Mouse (Mus musculus): ENCODE data around the gene Rps5. TPM values are rescaled to one million over a fixed set of nuclear protein-coding genes. Genes with fewer than 3 reads are reported as not detected.
"Not testable (repeated sequence)": the region's sequence is repeated elsewhere in the genome, so short reads cannot be mapped to it uniquely, and the experiment has no call there.

The Rps5 gene
- 585 and 638 TPM in 2 replicates for polyA plus RNA-seq (2016; fragmentation: Nextera tagmentation; extraction: Ambion mirVana)

GRCm38 (mm10) chr7:12921705-12922465 lies at the start of gene Rps5:
Gene Rps5 (plus strand): TSS chr7:12922290.
- Histone ChIP-seq H3K4me3 (replicated peaks) (peak within 1 kb of the TSS; percentile 88), H3K36me3 (replicated peaks) (peaks cover 40% of the 10 kb centered on the region), H3K4me1 (peaks cover 18% of the 10 kb centered on the region), H3K9me3 (no peaks in the 10 kb centered on the region), H3K27ac (peak within 1 kb of the TSS; percentile 89), H3K4me2 (peak within 1 kb of the TSS; percentile 93), H3K27me3 (peaks cover 17% of the 10 kb centered on the region), H3K9ac (peak within 1 kb of the TSS; percentile 83)
- peak; percentile 99 for ATAC-seq (ENCODE audit: low FRiP score)
- under 1% methylated on average over 55 of the region's 55 CpGs for WGBS

DNA sequence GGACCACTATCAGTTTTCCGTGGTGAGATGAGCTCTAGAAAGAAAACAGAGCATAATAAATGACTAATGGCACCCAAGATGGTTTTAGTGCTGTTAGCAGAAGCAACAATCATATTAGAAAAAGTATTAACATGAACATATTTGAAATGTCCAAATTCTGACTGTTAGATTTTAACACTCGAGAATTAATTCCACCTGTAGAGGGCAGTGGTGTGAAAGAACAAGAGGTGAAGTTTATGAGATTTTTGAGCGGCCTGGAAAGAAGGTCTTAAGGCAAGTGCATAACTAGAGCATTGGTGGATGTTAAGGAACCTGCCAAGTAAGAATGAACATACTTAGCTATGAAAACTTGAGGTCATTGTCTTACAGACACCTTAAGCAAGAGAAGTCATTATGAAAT lies 47.8 kb upstream of the Rps5 start:
- H3K9me3 ChIP-seq = 0 out of 2 replicates have a peak, but pooled peaks cover 4% of the 10 kb centered on the region
- H3K36me3 ChIP-seq (replicated peaks) = no peaks in the 10 kb centered on the region
- no peak overlapping the region for H3K9ac ChIP-seq
- no peak overlapping the region for H3K27ac ChIP-seq
- no peaks in the 10 kb centered on the region for H3K4me1 ChIP-seq
- H3K4me3 ChIP-seq (replicated peaks) = no peak overlapping the region
- no peak overlapping the region for H3K4me2 ChIP-seq
- no peaks in the 10 kb centered on the region for H3K27me3 ChIP-seq
- 26% methylated on average over 3 of the region's 3 CpGs for WGBS
- no peak for ATAC-seq (ENCODE audit: low FRiP score)

DNA sequence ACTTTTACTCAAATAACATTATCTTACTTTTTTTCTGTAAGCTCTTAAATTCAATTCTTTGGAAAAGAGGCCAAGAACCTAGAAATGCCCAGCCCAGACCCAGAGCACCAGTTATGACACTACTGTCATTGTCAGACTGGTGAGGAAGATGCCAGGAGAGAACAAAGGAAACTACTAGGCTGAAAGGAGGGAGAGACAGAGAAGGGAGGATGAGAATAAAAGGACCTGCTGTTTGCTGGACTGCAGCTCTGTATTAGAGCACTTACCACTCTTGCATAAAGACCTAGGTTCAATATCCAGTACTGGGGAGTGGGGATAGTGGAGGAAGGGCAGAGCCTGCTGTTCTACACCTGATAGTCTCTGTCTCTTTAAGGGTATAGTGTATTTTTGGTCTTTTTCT lies 42.1 kb upstream of the Rps5 start:
- Histone ChIP-seq H3K4me3 (replicated peaks) (no peak overlapping the region), H3K36me3 (replicated peaks) (peaks cover 11% of the 10 kb centered on the region), H3K27me3 (no peaks in the 10 kb centered on the region), H3K9me3 (no peaks in the 10 kb centered on the region), H3K27ac (no peak overlapping the region), H3K4me1 (peaks cover 13% of the 10 kb centered on the region), H3K9ac (no peak overlapping the region), H3K4me2 (no peak overlapping the region)
- no peak for ATAC-seq (ENCODE audit: low FRiP score)

GRCm38 (mm10) chr7:12880497-12880896 lies 41.6 kb upstream of the Rps5 start:
- 40% methylated on average over 8 of the region's 8 CpGs for WGBS
- Histone ChIP-seq H3K4me2 (peak overlapping the region; percentile 67), H3K9ac (peak overlapping the region; percentile 72; the same call in 1 of the 2 replicates), H3K36me3 (replicated peaks) (peaks cover 16% of the 10 kb centered on the region), H3K4me1 (peaks cover 13% of the 10 kb centered on the region), H3K4me3 (replicated peaks) (peak overlapping the region; percentile 66)
- peak; percentile 9; the same call in 1 of the 2 replicates for ATAC-seq (ENCODE audit: low FRiP score)
- not testable (repeated sequence) for H3K27ac ChIP-seq, H3K27me3 ChIP-seq, H3K9me3 ChIP-seq

GRCm38 (mm10) chr7:12880911-12881660 lies 41.0 kb upstream of the Rps5 start, which contains the start of gene Zfp128:
Gene Zfp128 (plus strand): TSS chr7:12881177.
- Histone ChIP-seq H3K4me3 (replicated peaks) (peak within 1 kb of the TSS; percentile 66), H3K9ac (peak within 1 kb of the TSS; percentile 72), H3K36me3 (replicated peaks) (peaks cover 22% of the 10 kb centered on the region), H3K27ac (no peak within 1 kb of the TSS), H3K4me1 (peaks cover 13% of the 10 kb centered on the region), H3K27me3 (no peaks in the 10 kb centered on the region), H3K4me2 (peak within 1 kb of the TSS; percentile 67), H3K9me3 (no peaks in the 10 kb centered on the region)
- ATAC-seq (ENCODE audit: low FRiP score) = peak; percentile 100
- 2% methylated on average over 35 of the region's 35 CpGs for WGBS

GRCm38 (mm10) chr7:12886563-12887266 lies 35.4 kb upstream of the Rps5 start:
- Histone ChIP-seq H3K27ac (no peak overlapping the region), H3K9me3 (no peaks in the 10 kb centered on the region), H3K9ac (no peak overlapping the region), H3K4me3 (replicated peaks) (no peak overlapping the region), H3K4me1 (peaks cover 9% of the 10 kb centered on the region), H3K4me2 (no peak overlapping the region), H3K36me3 (replicated peaks) (peaks cover 71% of the 10 kb centered on the region), H3K27me3 (no peaks in the 10 kb centered on the region)
- no peak for ATAC-seq (ENCODE audit: low FRiP score)
- WGBS = 92% methylated on average over 12 of the region's 12 CpGs

DNA sequence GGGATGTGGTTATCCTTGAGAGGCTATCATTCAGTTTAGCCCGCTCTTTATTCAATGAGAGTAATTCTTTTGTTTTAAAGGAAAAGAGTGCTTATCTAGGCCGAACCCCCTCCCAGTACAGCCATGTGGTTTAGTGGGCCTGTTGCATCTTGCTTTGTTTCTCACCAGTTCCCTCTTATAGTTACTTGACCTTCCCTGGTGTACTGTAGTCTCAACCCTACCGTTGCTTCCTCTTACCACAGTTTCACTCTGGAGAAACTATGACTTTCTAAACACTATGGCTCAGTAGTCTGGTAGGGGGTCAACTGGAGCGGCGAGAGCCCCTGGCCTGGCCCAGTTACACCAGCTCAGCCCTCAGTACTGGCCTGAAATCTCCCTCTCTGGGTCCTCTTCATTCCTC lies 34.5 kb upstream of the Rps5 start:
- H3K36me3 ChIP-seq (replicated peaks) = peaks cover 75% of the 10 kb centered on the region
- no peaks in the 10 kb centered on the region for H3K9me3 ChIP-seq
- H3K4me3 ChIP-seq (replicated peaks) = no peak overlapping the region
- H3K4me2 ChIP-seq = no peak overlapping the region
- ATAC-seq (ENCODE audit: low FRiP score) = no peak
- H3K4me1 ChIP-seq = peaks cover under 1% of the 10 kb centered on the region; the same call in 1 of the 2 replicates
- H3K9ac ChIP-seq = no peak overlapping the region
- H3K27me3 ChIP-seq = no peaks in the 10 kb centered on the region
- no peak overlapping the region for H3K27ac ChIP-seq
- WGBS = 92% methylated on average over 5 of the region's 5 CpGs

- Histone ChIP-seq H3K9me3 (no peaks in the 10 kb centered on the region), H3K36me3 (replicated peaks) (peaks cover 55% of the 10 kb centered on the region), H3K27ac (no peak overlapping the region), H3K4me3 (replicated peaks) (no peak overlapping the region), H3K4me1 (no peaks in the 10 kb centered on the region), H3K4me2 (no peak overlapping the region), H3K9ac (no peak overlapping the region), H3K27me3 (no peaks in the 10 kb centered on the region)
- ATAC-seq (ENCODE audit: low FRiP score) = no peak
- 94% methylated on average over 14 of the region's 14 CpGs for WGBS
Measured at GRCm38 (mm10) chr7:12890928-12891327, 31.2 kb upstream of the Rps5 start.

GRCm38 (mm10) chr7:12891334-12891733 lies 30.8 kb upstream of the Rps5 start:
- no peak overlapping the region for H3K4me2 ChIP-seq
- no peaks in the 10 kb centered on the region for H3K27me3 ChIP-seq
- H3K27ac ChIP-seq = no peak overlapping the region
- H3K9ac ChIP-seq = no peak overlapping the region
- no peak for ATAC-seq (ENCODE audit: low FRiP score)
- no peak overlapping the region for H3K4me3 ChIP-seq (replicated peaks)
- H3K36me3 ChIP-seq (replicated peaks) = peaks cover 51% of the 10 kb centered on the region
- H3K4me1 ChIP-seq = no peaks in the 10 kb centered on the region
- no peaks in the 10 kb centered on the region for H3K9me3 ChIP-seq
- WGBS = 91% methylated on average over 1 of the region's 1 CpGs

GRCm38 (mm10) chr7:12897655-12898410 lies 24.3 kb upstream of the Rps5 start, which contains the start of gene Zscan22:
Gene Zscan22 (plus strand): TSS chr7:12897815.
- Histone ChIP-seq H3K9ac (peak within 1 kb of the TSS; percentile 61), H3K36me3 (replicated peaks) (no peaks in the 10 kb centered on the region), H3K4me2 (peak within 1 kb of the TSS; percentile 54), H3K27ac (no peak within 1 kb of the TSS), H3K4me3 (replicated peaks) (peak within 1 kb of the TSS; percentile 61), H3K9me3 (no peaks in the 10 kb centered on the region), H3K27me3 (no peaks in the 10 kb centered on the region), H3K4me1 (peaks cover 8% of the 10 kb centered on the region)
- 8% methylated on average over 36 of the region's 36 CpGs for WGBS
- ATAC-seq (ENCODE audit: low FRiP score) = peak; percentile 98

- ATAC-seq (ENCODE audit: low FRiP score) = no peak
- no peak overlapping the region for H3K9ac ChIP-seq
- no peak overlapping the region for H3K4me3 ChIP-seq (replicated peaks)
- no peak overlapping the region for H3K27ac ChIP-seq
- no peak overlapping the region for H3K4me2 ChIP-seq
- no peaks in the 10 kb centered on the region for H3K9me3 ChIP-seq
- WGBS = 89% methylated on average over 5 of the region's 5 CpGs
- peaks cover 8% of the 10 kb centered on the region for H3K4me1 ChIP-seq
- peaks cover 28% of the 10 kb centered on the region for H3K36me3 ChIP-seq (replicated peaks)
- H3K27me3 ChIP-seq = no peaks in the 10 kb centered on the region
Measured at GRCm38 (mm10) chr7:12901517-12901916, 20.6 kb upstream of the Rps5 start.

Data from forebrain, embryonic 12.5 days (tissue).